Mouse (Mus musculus): ENCODE data around the gene Lipe.

DNA sequence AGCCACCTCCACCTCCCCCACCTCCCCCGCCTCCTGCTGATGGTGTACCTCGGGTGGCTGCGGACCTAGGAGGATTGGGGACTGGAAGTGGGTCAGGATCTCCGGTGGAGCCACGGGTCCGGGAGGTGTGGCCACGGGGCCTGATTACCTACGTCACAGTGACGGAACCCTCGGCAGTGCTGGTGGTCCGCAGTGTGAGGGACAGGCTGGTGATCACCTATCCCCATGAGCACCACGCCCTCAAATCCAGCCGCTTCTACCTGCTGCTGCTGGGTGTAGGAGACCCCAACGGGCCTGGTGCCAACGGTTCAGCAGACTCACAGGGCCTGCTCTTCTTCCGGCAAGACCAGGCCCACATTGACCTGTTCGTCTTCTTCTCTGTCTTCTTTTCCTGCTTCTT is 34.9 kb downstream of the Lipe start:
- TF ChIP-seq GATA1 (IDR thresholded peaks at IDR 0.05; ENCODE audit: low read length) (no peak), TAL1 (IDR thresholded peaks at IDR 0.05; ENCODE audit: low read length) (no peak)
